Mouse (Mus musculus) midbrain, embryonic 11.5 days (tissue): Measurements from ENCODE around the gene Cdkn2c. TPM values are rescaled to one million over a fixed set of nuclear protein-coding genes. Genes with fewer than 3 reads are reported as not detected.
A peak's percentile ranks its signal among the peaks of the same experiment; 100 is the strongest.

Source experiments
- ATAC-seq: fragments of 200-750 bp; cut with Nextera tagmentation; 2 replicates; pipeline ENCODE4 v1.8.0; 2017; ENCODE audit warnings: moderate TSS enrichment, moderate library complexity; ENCODE audit not compliant: low FRiP score
- DNase-seq: peaks from one replicate; pipeline ENCODE4 v3.0.0; 2015; ENCODE audit warnings: low spot score; ENCODE audit errors: missing footprints
- H3K27ac ChIP-seq: fragments of 300-500 bp; sonication (generic); 2 replicates; pipeline ENCODE4 v1.5.1; 2014; ENCODE audit warnings: low read depth, low read length
- H3K27me3 ChIP-seq: fragments of 300-500 bp; sonication (generic); 2 replicates; pipeline ENCODE4 v1.6.1; 2014; ENCODE audit warnings: mild to moderate bottlenecking, low read length, moderate library complexity, mixed read lengths; ENCODE audit not compliant: control insufficient read depth, insufficient read depth
- H3K36me3 ChIP-seq: fragments of 300-500 bp; sonication (generic); 2 replicates; pipeline ENCODE4 v1.6.1; 2014; ENCODE audit warnings: mild to moderate bottlenecking, low read length, moderate library complexity, mixed read lengths; ENCODE audit not compliant: control insufficient read depth, insufficient read depth
- H3K4me1 ChIP-seq: fragments of 300-500 bp; sonication (generic); 2 replicates; pipeline ENCODE4 v1.6.1; 2014; ENCODE audit warnings: low read length; ENCODE audit not compliant: control insufficient read depth, insufficient read depth
- H3K4me2 ChIP-seq: fragments of 300-500 bp; sonication (generic); 2 replicates; pipeline ENCODE4 v1.6.1; 2014; ENCODE audit warnings: mild to moderate bottlenecking, moderate library complexity
- H3K4me3 ChIP-seq: fragments of 300-500 bp; sonication (generic); 2 replicates; pipeline ENCODE4 v1.5.1; 2014; ENCODE audit warnings: low read depth, low read length
- H3K9ac ChIP-seq: fragments of 300-500 bp; sonication (generic); 2 replicates; pipeline ENCODE4 v1.6.1; 2014; ENCODE audit warnings: low read length
- H3K9me3 ChIP-seq: fragments of 300-500 bp; sonication (generic); 2 replicates; pipeline ENCODE4 v1.6.1; 2016; ENCODE audit warnings: low read length; ENCODE audit not compliant: control insufficient read depth
- WGBS: fragments of 180-500 bp; shearing (Covaris S2); extraction: QIAGEN DNeasy Blood & Tissue Kit; methylation state at CpG from one replicate; pipeline ENCODE4 v1.1.7; 2014; 5-methylcytosine and 5-hydroxymethylcytosine counted together
- polyA plus RNA-seq: library from polyadenylated mRNA; unstranded; fragments of >200 nt; fragmentation: Nextera tagmentation; extraction: Ambion mirVana; gene quantifications from 2 replicates; pipeline ENCODE4 v1.2.1, GENCODE M21; 2014

Gene Cdkn2c
- polyA plus RNA-seq, 1 experiment from 2014 or later, result 7.4 TPM

DNA sequence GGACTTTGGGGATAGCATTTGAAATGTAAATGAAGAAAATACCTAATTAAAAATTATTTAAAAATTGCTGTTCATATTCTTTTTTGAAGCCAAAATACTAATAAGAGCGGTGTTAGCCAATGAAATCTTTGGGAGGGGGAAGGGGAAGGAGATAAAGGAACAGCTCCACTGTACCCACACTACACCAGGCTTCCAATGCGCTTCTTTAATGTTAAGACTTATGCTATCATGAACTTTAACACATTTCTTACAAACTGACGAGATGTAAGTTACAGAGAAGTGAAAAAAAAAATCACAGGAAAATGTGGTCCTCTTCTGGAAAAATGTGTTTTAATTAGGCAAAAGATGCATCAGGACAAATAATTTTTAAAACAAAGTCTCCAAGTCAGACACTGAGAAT lies 6.4 kb downstream of the Cdkn2c start:
- Histone ChIP-seq H3K27ac (no peak overlapping the region), H3K36me3 (no peaks in the 10 kb centered on the region), H3K4me2 (no peak overlapping the region), H3K27me3 (peaks cover 78% of the 10 kb centered on the region), H3K9ac (no peak overlapping the region), H3K4me1 (peaks cover 13% of the 10 kb centered on the region), H3K4me3 (no peak overlapping the region), H3K9me3 (no peaks in the 10 kb centered on the region)
- DNase-seq (no peak), ATAC-seq (no peak)
- WGBS, result 4% methylated on average over 3 of the region's 3 CpGs

DNA sequence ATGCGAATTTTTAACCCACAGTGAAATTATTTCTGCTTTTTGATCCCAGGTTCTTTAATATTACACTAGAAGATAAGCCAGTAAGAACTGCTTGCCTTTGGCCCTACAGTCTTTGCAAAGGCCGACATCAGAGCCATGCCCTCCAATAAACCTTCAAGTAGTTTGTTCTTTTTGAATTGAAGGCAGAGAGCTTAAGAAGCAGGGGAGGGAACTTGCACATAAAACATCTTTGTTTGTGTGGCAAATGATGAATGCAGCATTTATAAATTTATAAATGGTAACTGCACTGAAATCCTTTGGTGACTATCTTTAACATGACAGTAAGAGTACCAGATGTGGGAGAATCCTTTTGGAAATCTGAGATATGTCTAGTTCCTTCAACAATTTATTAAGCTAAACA lies 7.4 kb downstream of the Cdkn2c start:
- ATAC-seq (no peak), DNase-seq (no peak)
- no peak overlapping the region for H3K4me2 ChIP-seq
- H3K9ac ChIP-seq, result no peak overlapping the region
- no peak overlapping the region for H3K27ac ChIP-seq
- peaks cover 77% of the 10 kb centered on the region for H3K27me3 ChIP-seq
- H3K4me1 ChIP-seq, result peaks cover 8% of the 10 kb centered on the region
- WGBS, result 3% methylated on average over 2 of the region's 2 CpGs
- no peak overlapping the region for H3K4me3 ChIP-seq
- H3K9me3 ChIP-seq, result no peaks in the 10 kb centered on the region
- no peaks in the 10 kb centered on the region for H3K36me3 ChIP-seq

DNA sequence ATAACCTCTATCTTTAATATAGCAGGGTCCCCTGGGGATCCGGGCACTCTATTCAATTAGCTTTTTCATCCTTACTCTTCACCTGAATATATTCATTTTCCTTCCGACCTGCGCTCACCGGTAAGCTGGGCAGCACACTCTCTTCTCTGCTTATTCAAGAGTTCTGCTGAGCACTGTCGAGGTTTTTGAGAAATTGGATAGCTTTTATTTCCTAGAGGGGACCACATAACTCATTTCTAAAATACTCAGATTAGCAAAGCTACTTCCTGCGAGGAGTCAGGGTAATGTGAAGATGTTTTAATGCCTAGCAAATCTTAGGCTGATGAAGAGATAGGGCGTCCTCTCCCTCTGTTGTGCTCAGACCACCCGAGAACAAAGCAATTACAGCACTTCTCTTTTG lies 8.2 kb downstream of the Cdkn2c start:
- H3K27ac ChIP-seq, result no peak overlapping the region
- no peak overlapping the region for H3K9ac ChIP-seq
- H3K4me3 ChIP-seq, result no peak overlapping the region
- H3K9me3 ChIP-seq, result no peaks in the 10 kb centered on the region
- peaks cover 8% of the 10 kb centered on the region for H3K4me1 ChIP-seq
- 3% methylated on average over 8 of the region's 8 CpGs for WGBS
- ATAC-seq (no peak), DNase-seq (no peak)
- H3K36me3 ChIP-seq, result no peaks in the 10 kb centered on the region
- no peak overlapping the region for H3K4me2 ChIP-seq
- H3K27me3 ChIP-seq, result peaks cover 74% of the 10 kb centered on the region

DNA sequence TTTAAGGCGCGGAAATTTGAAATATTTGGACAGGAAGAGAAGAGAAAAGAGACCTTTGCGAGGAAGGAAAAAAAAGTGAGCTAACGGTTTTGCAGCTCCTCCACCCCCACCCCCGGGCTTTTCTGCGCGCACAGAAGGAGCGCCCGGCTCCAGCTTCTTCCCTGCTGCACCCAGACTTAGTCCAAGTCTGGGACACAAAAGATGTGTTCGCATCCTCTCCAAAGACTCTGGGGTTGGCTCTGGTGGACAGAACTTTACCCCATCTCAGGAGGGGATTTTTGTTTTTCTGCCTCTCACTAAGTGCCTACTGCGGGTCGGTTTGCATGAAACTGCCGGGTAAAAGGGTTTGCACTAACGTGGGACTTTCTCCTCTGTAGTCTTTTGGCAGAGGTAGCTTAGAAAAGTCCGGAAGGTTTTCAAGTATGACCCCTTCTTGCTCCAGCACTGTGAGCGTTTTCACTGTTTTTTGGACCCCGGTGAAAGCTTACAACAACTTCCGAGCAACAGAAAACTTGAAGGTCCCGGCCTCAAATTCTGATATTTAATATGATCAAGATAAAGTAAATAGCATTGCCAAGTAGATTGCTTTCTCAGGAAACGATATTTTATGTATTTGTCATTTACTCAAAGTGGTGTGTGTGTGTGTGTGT lies 9.0 kb downstream of the Cdkn2c start:
- H3K9ac ChIP-seq, result no peak overlapping the region
- no peak for DNase-seq

GRCm38 (mm10) chr4:109657021-109657850 lies 9.8 kb downstream of the Cdkn2c start:
- H3K9me3 ChIP-seq, result no peaks in the 10 kb centered on the region
- ATAC-seq (peak; percentile 82), DNase-seq (peak; percentile 97)
- H3K27ac ChIP-seq, result no peak overlapping the region
- peak overlapping the region; percentile 39 for H3K4me2 ChIP-seq
- H3K36me3 ChIP-seq, result no peaks in the 10 kb centered on the region
- peaks cover 72% of the 10 kb centered on the region for H3K27me3 ChIP-seq
- WGBS, result under 1% methylated on average over 47 of the region's 53 CpGs
- H3K4me1 ChIP-seq, result peaks cover 8% of the 10 kb centered on the region
- no peak overlapping the region for H3K9ac ChIP-seq
- H3K4me3 ChIP-seq, result peak overlapping the region; percentile 20

More for the DNA sequence above, 9.0 kb downstream of the Cdkn2c start:
- Histone ChIP-seq H3K4me2 (no peak overlapping the region; the same call in 1 of the 2 replicates), H3K27me3 (peaks cover 75% of the 10 kb centered on the region), H3K9me3 (no peaks in the 10 kb centered on the region), H3K4me3 (peak overlapping the region; percentile 20; the same call in 1 of the 2 replicates), H3K36me3 (no peaks in the 10 kb centered on the region), H3K27ac (no peak overlapping the region), H3K4me1 (peaks cover 8% of the 10 kb centered on the region)
- ATAC-seq, result no peak
- 2% methylated on average over 20 of the region's 20 CpGs for WGBS

GRCm38 (mm10) chr4:109656301-109656700 lies 10.7 kb downstream of the Cdkn2c start:
- DNase-seq (no peak), ATAC-seq (no peak)
- WGBS, result 8% methylated on average over 4 of the region's 4 CpGs
- peaks cover 65% of the 10 kb centered on the region for H3K27me3 ChIP-seq
- no peak overlapping the region for H3K9ac ChIP-seq
- H3K4me3 ChIP-seq, result no peak overlapping the region
- H3K36me3 ChIP-seq, result no peaks in the 10 kb centered on the region
- peaks cover 8% of the 10 kb centered on the region for H3K4me1 ChIP-seq
- no peak overlapping the region for H3K4me2 ChIP-seq
- no peak overlapping the region for H3K27ac ChIP-seq
- H3K9me3 ChIP-seq, result no peaks in the 10 kb centered on the region

DNA sequence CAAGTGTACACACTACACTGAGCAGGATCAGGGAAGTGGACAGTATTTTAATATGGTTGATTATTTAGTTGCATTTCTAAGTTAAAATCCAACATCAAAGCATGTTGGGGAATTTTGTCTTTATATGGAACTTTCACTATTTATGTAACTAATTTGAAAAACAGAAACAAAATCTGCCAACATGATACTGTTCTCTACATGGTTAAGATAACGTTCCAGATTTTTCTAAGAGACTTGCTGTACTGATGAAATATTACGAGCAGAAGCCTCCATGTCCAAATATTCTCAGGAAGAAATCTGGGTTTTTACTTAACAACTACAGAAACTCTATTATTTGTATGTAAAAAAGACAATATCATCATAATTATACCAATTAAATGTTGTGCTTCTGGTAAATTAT lies 11.3 kb downstream of the Cdkn2c start:
- H3K4me2 ChIP-seq, result no peak overlapping the region
- ATAC-seq (no peak), DNase-seq (peak; percentile 93)
- peaks cover 8% of the 10 kb centered on the region for H3K4me1 ChIP-seq
- no peak overlapping the region for H3K4me3 ChIP-seq
- H3K9me3 ChIP-seq, result no peaks in the 10 kb centered on the region
- H3K36me3 ChIP-seq, result no peaks in the 10 kb centered on the region
- no peak overlapping the region for H3K27ac ChIP-seq
- H3K9ac ChIP-seq, result no peak overlapping the region
- 33% methylated on average over 2 of the region's 2 CpGs for WGBS
- H3K27me3 ChIP-seq, result peaks cover 61% of the 10 kb centered on the region

DNA sequence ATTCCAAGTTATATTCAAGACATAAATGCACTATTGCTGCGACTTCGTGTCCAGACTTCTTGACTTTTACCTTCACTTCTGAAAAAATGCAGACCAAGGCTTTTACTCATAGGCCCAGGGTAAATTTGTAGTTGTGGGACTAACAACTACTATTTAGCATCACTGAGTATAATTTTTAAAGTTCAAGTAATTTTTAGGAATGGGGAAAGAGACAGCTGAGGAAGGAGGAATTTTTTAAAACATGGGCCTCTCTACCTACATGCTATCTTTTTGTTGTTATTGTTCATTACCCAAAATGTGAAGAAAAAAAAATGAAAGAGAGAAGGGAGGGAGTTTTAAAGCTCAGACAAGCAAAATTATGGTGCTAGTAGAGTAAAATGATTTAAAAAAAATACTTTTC lies 12.3 kb downstream of the Cdkn2c start:
- no peak overlapping the region for H3K4me2 ChIP-seq
- H3K4me1 ChIP-seq, result peaks cover 8% of the 10 kb centered on the region
- H3K36me3 ChIP-seq, result no peaks in the 10 kb centered on the region
- H3K27me3 ChIP-seq, result peaks cover 52% of the 10 kb centered on the region
- ATAC-seq, result no peak
- DNase-seq, result no peak
- H3K9me3 ChIP-seq, result no peaks in the 10 kb centered on the region
- WGBS, result 50% methylated on average over 2 of the region's 2 CpGs
- H3K27ac ChIP-seq, result no peak overlapping the region
- no peak overlapping the region for H3K4me3 ChIP-seq
- H3K9ac ChIP-seq, result no peak overlapping the region

DNA sequence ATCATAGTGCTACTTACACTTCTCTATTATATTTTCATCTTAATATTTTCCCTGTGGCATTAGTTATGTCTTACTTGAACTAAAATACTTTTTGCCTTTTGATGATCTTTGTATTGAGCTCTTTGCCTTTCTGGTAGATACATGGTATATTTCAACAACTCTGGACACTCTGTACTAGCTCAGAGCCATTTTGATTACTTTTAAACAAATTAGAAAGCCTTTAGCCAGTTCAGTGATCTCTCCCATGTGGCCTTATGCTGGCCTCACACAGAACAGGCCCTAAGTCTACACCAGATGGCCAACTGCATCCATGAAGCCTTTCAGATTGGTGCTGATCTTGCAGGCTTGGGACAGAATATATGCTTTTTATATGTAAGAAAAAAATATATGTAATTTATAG lies 13.7 kb downstream of the Cdkn2c start:
- H3K4me3 ChIP-seq, result no peak overlapping the region
- peaks cover 8% of the 10 kb centered on the region for H3K4me1 ChIP-seq
- H3K9ac ChIP-seq, result no peak overlapping the region
- DNase-seq (no peak), ATAC-seq (no peak)
- no peak overlapping the region for H3K27ac ChIP-seq
- H3K9me3 ChIP-seq, result no peaks in the 10 kb centered on the region
- no peak overlapping the region for H3K4me2 ChIP-seq
- no peaks in the 10 kb centered on the region for H3K36me3 ChIP-seq
- H3K27me3 ChIP-seq, result peaks cover 40% of the 10 kb centered on the region
